Mouse (Mus musculus) G1E (cell line): ENCODE measurements around the gene Ttc28. TPM values are rescaled to one million over a fixed set of nuclear protein-coding genes. Genes with fewer than 3 reads are reported as not detected.

Experiments
- ATAC-seq: 2 replicates; pipeline ENCODE4 v1.8.0; 2016; ENCODE audit warnings: mild to moderate bottlenecking; ENCODE audit not compliant: insufficient number of reproducible peaks, poor library complexity, low FRiP score, severe bottlenecking; ENCODE audit errors: extremely low read depth
- DNase-seq: peaks from one replicate; pipeline ENCODE4 v3.0.0; 2012; ENCODE audit warnings: low spot score
- H3K27me3 ChIP-seq: 2 replicates; pipeline ENCODE4 v1.6.1; 2012; ENCODE audit warnings: mild to moderate bottlenecking, low read length, inconsistent platforms; ENCODE audit not compliant: insufficient read depth
- H3K36me3 ChIP-seq: replicated peaks from 2 replicates; pipeline ENCODE3; 2012; ENCODE audit warnings: mild to moderate bottlenecking, inconsistent platforms
- H3K4me1 ChIP-seq: 2 replicates; pipeline ENCODE4 v1.6.1; 2012; ENCODE audit warnings: low read depth, low read length, inconsistent platforms, mixed read lengths; ENCODE audit not compliant: insufficient read depth
- H3K4me3 ChIP-seq: 2 replicates; pipeline ENCODE4 v1.5.1; 2012; ENCODE audit warnings: low read depth, mild to moderate bottlenecking, inconsistent platforms, low read length, moderate library complexity, mixed read lengths
- H3K9me3 ChIP-seq: replicated peaks from 2 replicates; pipeline ENCODE4 v1.6.1; 2012; ENCODE audit warnings: inconsistent platforms
- CTCF ChIP-seq: IDR thresholded peaks from 2 replicates; pipeline ENCODE4 v1.5.1; 2012; ENCODE audit warnings: low read depth, low read length, inconsistent platforms, mixed read lengths
- GATA1 ChIP-seq: IDR thresholded peaks from 2 replicates; pipeline ENCODE4 v1.6.1; 2012; ENCODE audit warnings: borderline replicate concordance, low read length, inconsistent platforms, mixed read lengths
- GATA2 ChIP-seq: IDR thresholded peaks from 2 replicates; pipeline ENCODE4 v1.6.1; 2012; ENCODE audit warnings: low read depth, low read length, inconsistent platforms, borderline replicate concordance
- POLR2AphosphoS5 ChIP-seq: IDR thresholded peaks from 2 replicates; pipeline ENCODE4 v1.6.1; 2012; ENCODE audit warnings: low read depth, low read length, inconsistent platforms; ENCODE audit not compliant: insufficient replicate concordance
- TAL1 ChIP-seq: conservative IDR thresholded peaks from 2 replicates; pipeline ENCODE4 v1.6.1; 2012; ENCODE audit warnings: low read depth, low read length, inconsistent platforms, mixed read lengths
- polyA plus RNA-seq: library from polyadenylated mRNA; stranded (reverse); fragments of >175 nt; gene quantifications from 2 replicates; pipeline ENCODE4 v1.2.3, GENCODE M21; 2012
- total RNA-seq, 2 experiments: library from RNA; stranded (forward) in 1 of 2; stranded (reverse) in 1 of 2; fragments of 200-1000 nt in 1 of 2; fragments of >200 nt in 1 of 2; fragmentation: Nextera tagmentation in 1 of 2; gene quantifications; 2 replicates each; pipeline ENCODE4 v1.2.3; 2014 to 2017

The Ttc28 gene
- total and polyA plus RNA-seq, 3 experiments: 0.28 to 2.0 (median 0.55) TPM

- DNase-seq: no peak
- no peaks in the 10 kb centered on the region for H3K36me3 ChIP-seq
Measured at GRCm38 (mm10) chr5:111304730-111305129, 425.1 kb downstream of the Ttc28 start.

GRCm38 (mm10) chr5:111310185-111310584 lies 430.6 kb downstream of the Ttc28 start:
- Histone ChIP-seq H3K9me3 (peaks cover 6% of the 10 kb centered on the region), H3K4me3 (no peak overlapping the region), H3K27me3 (peaks cover 7% of the 10 kb centered on the region; the same call in 1 of the 2 replicates), H3K36me3 (no peaks in the 10 kb centered on the region), H3K4me1 (no peaks in the 10 kb centered on the region)
- ATAC-seq (no peak), DNase-seq (no peak)
- TF ChIP-seq TAL1 (no peak), CTCF (no peak), GATA1 (no peak), GATA2 (no peak), POLR2AphosphoS5 (no peak)

More at GRCm38 (mm10) chr5:111304730-111305129, 425.1 kb downstream of the Ttc28 start:
- ATAC-seq: no peak
- Histone ChIP-seq H3K9me3 (no peaks in the 10 kb centered on the region), H3K4me3 (no peak overlapping the region), H3K27me3 (0 out of 2 replicates have a peak, but pooled peaks cover 2% of the 10 kb centered on the region), H3K4me1 (no peaks in the 10 kb centered on the region)
- TF ChIP-seq TAL1 (no peak), GATA2 (no peak), CTCF (no peak), POLR2AphosphoS5 (no peak), GATA1 (no peak)

DNA sequence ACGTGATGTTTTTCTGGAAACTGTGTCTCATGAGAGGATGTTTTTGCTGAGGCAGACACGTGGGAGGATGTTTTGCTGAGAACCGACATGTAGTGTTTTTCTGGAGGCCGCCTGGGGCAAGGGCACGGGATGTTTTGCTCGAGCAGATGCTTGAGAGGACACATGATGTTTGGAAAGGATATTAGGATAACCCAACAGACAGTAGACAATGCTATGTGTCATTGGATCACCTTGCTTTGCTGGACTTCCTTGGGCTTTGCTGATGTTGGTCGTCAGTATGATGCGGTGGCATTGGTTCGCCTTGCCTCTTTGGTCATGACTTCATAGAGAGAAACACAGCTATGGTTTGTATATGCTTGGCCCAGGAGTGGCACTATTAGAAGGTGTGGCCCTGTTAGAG lies 434.2 kb downstream of the Ttc28 start:
- peaks cover 10% of the 10 kb centered on the region for H3K27me3 ChIP-seq
- H3K9me3 ChIP-seq: peaks cover 6% of the 10 kb centered on the region
- no peaks in the 10 kb centered on the region for H3K4me1 ChIP-seq
- no peak overlapping the region for H3K4me3 ChIP-seq
- DNase-seq (no peak), ATAC-seq (no peak)
- TF ChIP-seq GATA2: no peak
- TF ChIP-seq POLR2AphosphoS5: no peak
- TF ChIP-seq TAL1: no peak
- TF ChIP-seq CTCF: no peak
- TF ChIP-seq GATA1: no peak
- H3K36me3 ChIP-seq: no peaks in the 10 kb centered on the region

GRCm38 (mm10) chr5:111315061-111315460 lies 435.5 kb downstream of the Ttc28 start:
- Histone ChIP-seq H3K4me1 (no peaks in the 10 kb centered on the region), H3K36me3 (no peaks in the 10 kb centered on the region), H3K27me3 (peaks cover 9% of the 10 kb centered on the region), H3K4me3 (no peak overlapping the region), H3K9me3 (peaks cover 6% of the 10 kb centered on the region)
- TF ChIP-seq GATA1: no peak
- no peak for TF ChIP-seq CTCF
- no peak for TF ChIP-seq POLR2AphosphoS5
- no peak for TF ChIP-seq TAL1
- no peak for TF ChIP-seq GATA2
- ATAC-seq (no peak), DNase-seq (no peak)

- Histone ChIP-seq H3K36me3 (no peaks in the 10 kb centered on the region), H3K9me3 (peaks cover 6% of the 10 kb centered on the region), H3K4me3 (no peak overlapping the region), H3K4me1 (no peaks in the 10 kb centered on the region), H3K27me3 (peaks cover 5% of the 10 kb centered on the region)
- DNase-seq (no peak), ATAC-seq (no peak)
- no peak for TF ChIP-seq GATA2
- no peak for TF ChIP-seq GATA1
- no peak for TF ChIP-seq POLR2AphosphoS5
- TF ChIP-seq CTCF: no peak
- no peak for TF ChIP-seq TAL1
Measured at GRCm38 (mm10) chr5:111317526-111317925, 437.9 kb downstream of the Ttc28 start.

DNA sequence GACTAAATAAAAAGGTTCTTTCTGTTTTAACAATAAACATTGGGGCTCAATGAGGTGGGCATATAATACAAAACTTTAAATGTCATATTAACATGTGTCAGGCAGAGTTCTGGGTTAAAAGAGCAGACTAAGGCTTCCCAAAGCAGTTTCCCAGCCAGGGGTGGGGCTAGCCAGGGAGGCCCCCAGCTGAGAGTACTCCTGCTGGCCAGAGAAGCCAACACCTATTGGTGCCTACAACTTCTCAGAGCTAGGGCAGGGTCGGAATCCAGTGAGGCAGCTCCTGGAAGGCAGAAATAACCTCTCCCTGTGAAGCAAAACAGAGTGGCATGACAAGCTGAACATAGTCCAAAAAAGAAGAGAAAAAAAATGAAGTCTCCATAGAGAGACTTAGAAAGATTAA lies 439.3 kb downstream of the Ttc28 start:
- no peak for ATAC-seq

DNA sequence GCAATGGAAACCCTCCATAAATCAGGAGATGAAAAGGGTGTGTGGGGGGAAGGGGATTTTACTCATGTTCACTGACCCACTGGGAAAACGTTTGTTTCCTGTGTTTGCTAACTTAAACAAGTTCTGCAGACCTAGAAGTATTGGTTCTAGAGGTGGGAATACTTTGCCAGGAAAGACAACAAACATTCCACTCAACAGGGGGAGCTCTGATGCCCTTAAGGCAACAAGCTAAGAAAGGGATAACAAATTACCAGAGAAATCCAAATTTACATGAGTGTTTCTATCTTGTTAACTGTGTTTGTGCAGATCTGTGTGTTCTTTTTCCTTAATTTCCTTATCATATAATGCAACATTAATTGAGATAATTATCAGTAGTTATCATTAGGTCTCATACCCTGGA lies 446.2 kb downstream of the Ttc28 start:
- Histone ChIP-seq H3K4me1 (peaks cover 9% of the 10 kb centered on the region), H3K4me3 (no peak overlapping the region), H3K9me3 (no peaks in the 10 kb centered on the region), H3K27me3 (peaks cover 8% of the 10 kb centered on the region; the same call in 1 of the 2 replicates), H3K36me3 (no peaks in the 10 kb centered on the region)
- DNase-seq (no peak), ATAC-seq (no peak)
- no peak for TF ChIP-seq POLR2AphosphoS5
- TF ChIP-seq CTCF: no peak
- TF ChIP-seq GATA2: no peak
- TF ChIP-seq TAL1: no peak
- TF ChIP-seq GATA1: no peak

More for the DNA sequence above, 439.3 kb downstream of the Ttc28 start:
- Histone ChIP-seq H3K4me1 (no peaks in the 10 kb centered on the region), H3K9me3 (peaks cover 2% of the 10 kb centered on the region), H3K36me3 (no peaks in the 10 kb centered on the region), H3K4me3 (no peak overlapping the region), H3K27me3 (peaks cover 10% of the 10 kb centered on the region)
- TF ChIP-seq CTCF (no peak), GATA1 (no peak)
- DNase-seq: no peak
